Mouse (Mus musculus): Measurements from ENCODE around the gene Tcp11l1. TPM values are rescaled to one million over a fixed set of nuclear protein-coding genes. Genes with fewer than 3 reads are reported as not detected.

Tcp11l1 gene
- polyA plus RNA-seq (2012; rRNA removed): 25.7 and 27.9 TPM in 2 replicates

GRCm38 (mm10) chr2:104711585-104712485, at the start of gene Tcp11l1:
Gene Tcp11l1, minus strand, starts transcription at chr2:104712169.

GRCm38 (mm10) chr2:104742741-104743064, 30.7 kb upstream of the Tcp11l1 start, which contains the start of gene Depdc7:
Gene Depdc7, minus strand, starts transcription at chr2:104742878.

GRCm38 (mm10) chr2:104716279-104716678, 4.3 kb upstream of the Tcp11l1 start, which contains the start of gene Pin1rt1:
Gene Pin1rt1, minus strand, starts transcription at chr2:104716379.

Other genes starting within 250 kb of the Tcp11l1 start
- gene Hipk3, start 217.7 kb downstream of the Tcp11l1 start, polyA plus RNA-seq (2012; rRNA removed): 17.9 and 19.4 TPM in 2 replicates
- gene Cstf3, start 121.6 kb downstream of the Tcp11l1 start, polyA plus RNA-seq (2012; rRNA removed): 56.4 and 58.2 TPM in 2 replicates
- 0.07 TPM in 1 of 2 replicates, not detected in the other for gene Pin1rt1, start 4.2 kb upstream of the Tcp11l1 start, polyA plus RNA-seq (2012; rRNA removed)
- 1.3 and 1.6 TPM in 2 replicates for gene Depdc7, start 30.7 kb upstream of the Tcp11l1 start, polyA plus RNA-seq (2012; rRNA removed)
- gene Qser1, start 104.6 kb upstream of the Tcp11l1 start, polyA plus RNA-seq (2012; rRNA removed): 13.9 and 15.4 TPM in 2 replicates
- gene Prrg4, start 137.7 kb upstream of the Tcp11l1 start, polyA plus RNA-seq (2012; rRNA removed): 0.33 and 0.63 TPM in 2 replicates
- 4.9 TPM in 2 replicates for gene Ccdc73, start 155.6 kb upstream of the Tcp11l1 start, polyA plus RNA-seq (2012; rRNA removed)